Mouse (Mus musculus) midbrain, embryonic 14.5 days (tissue): ENCODE measurements around the gene Dido1. TPM values are rescaled to one million over a fixed set of nuclear protein-coding genes. Genes with fewer than 3 reads are reported as not detected.

Experiments used
- ATAC-seq: fragments of 200-750 bp; cut with Nextera tagmentation; 2 replicates; pipeline ENCODE4 v1.8.0; 2017; ENCODE audit warnings: moderate number of reproducible peaks, moderate library complexity; ENCODE audit not compliant: low FRiP score, low TSS enrichment
- DNase-seq: peaks from one replicate; pipeline ENCODE4 v3.0.0-alpha.2; 2015
- H3K27ac ChIP-seq: fragments of 300-500 bp; sonication (generic); replicated peaks from 2 replicates; pipeline ENCODE4 v1.5.1; 2014; ENCODE audit warnings: mild to moderate bottlenecking, low read depth, low read length, moderate library complexity
- H3K27me3 ChIP-seq: fragments of 300-500 bp; sonication (generic); 2 replicates; pipeline ENCODE4 v1.6.1; 2014; ENCODE audit warnings: low read length, control low read depth, mixed read lengths; ENCODE audit not compliant: control insufficient read depth, insufficient read depth
- H3K36me3 ChIP-seq: fragments of 300-500 bp; sonication (generic); 2 replicates; pipeline ENCODE4 v1.6.1; 2014; ENCODE audit warnings: low read length, control low read depth; ENCODE audit not compliant: control insufficient read depth, insufficient read depth
- H3K4me1 ChIP-seq: fragments of 300-500 bp; sonication (generic); 2 replicates; pipeline ENCODE4 v1.6.1; 2014; ENCODE audit warnings: mild to moderate bottlenecking, antibody characterized with exemption, low read length, control low read depth; ENCODE audit not compliant: control insufficient read depth, insufficient read depth
- H3K4me2 ChIP-seq: fragments of 300-500 bp; sonication (generic); 2 replicates; pipeline ENCODE4 v1.6.1; 2014; ENCODE audit warnings: mild to moderate bottlenecking, low read length, moderate library complexity
- H3K4me3 ChIP-seq: fragments of 300-500 bp; sonication (generic); replicated peaks from 2 replicates; pipeline ENCODE4 v1.5.1; 2014; ENCODE audit warnings: low read depth, low read length
- H3K9ac ChIP-seq: fragments of 300-500 bp; sonication (generic); replicated peaks from 2 replicates; pipeline ENCODE4 v1.6.1; 2014; ENCODE audit warnings: mild to moderate bottlenecking, low read length, moderate library complexity
- H3K9me3 ChIP-seq: fragments of 300-500 bp; sonication (generic); 2 replicates; pipeline ENCODE4 v1.6.1; 2016; ENCODE audit warnings: low read length, control low read depth, mixed read lengths; ENCODE audit not compliant: control insufficient read depth
- WGBS: fragments of 180-500 bp; shearing (Covaris S2); extraction: QIAGEN DNeasy Blood & Tissue Kit; methylation state at CpG from one replicate; pipeline ENCODE4 v1.1.7; 2014; 5-methylcytosine and 5-hydroxymethylcytosine counted together
- polyA plus RNA-seq: library from polyadenylated mRNA; unstranded; fragments of >200 nt; fragmentation: Nextera tagmentation; extraction: Ambion mirVana; gene quantifications from 2 replicates; pipeline ENCODE4 v1.2.1, GENCODE M21; 2014

Gene Dido1
- polyA plus RNA-seq, 1 experiment from 2014 or later: 31.2 TPM

DNA sequence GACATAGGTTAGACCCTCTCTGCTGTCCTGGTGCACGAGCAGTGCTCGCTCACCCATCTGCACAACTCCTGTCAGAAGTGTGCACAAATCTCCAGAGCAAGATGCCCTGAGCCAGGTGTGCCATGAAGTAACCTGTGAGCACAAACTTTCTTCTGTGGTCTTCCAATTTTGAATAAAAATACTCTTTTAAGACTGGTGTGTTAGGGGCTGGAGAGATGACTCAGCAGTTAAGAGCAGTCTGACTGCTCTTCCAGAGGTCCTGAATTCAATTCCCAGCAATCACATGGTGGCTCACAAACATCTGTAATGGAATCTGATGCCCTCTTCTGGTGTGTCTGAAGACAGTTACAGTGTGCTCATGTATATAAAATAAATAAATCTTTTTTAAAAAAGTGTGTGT, 33.5 kb upstream of the Dido1 start:
- DNase-seq (no peak), ATAC-seq (no peak)
- H3K27ac ChIP-seq: no peak overlapping the region
- no peak overlapping the region for H3K9ac ChIP-seq
- H3K4me2 ChIP-seq: no peak overlapping the region
- H3K9me3 ChIP-seq: no peaks in the 10 kb centered on the region
- H3K36me3 ChIP-seq: no peaks in the 10 kb centered on the region
- WGBS: 91% methylated on average over 2 of the region's 2 CpGs
- 0 out of 2 replicates have a peak, but pooled peaks cover 6% of the 10 kb centered on the region for H3K4me1 ChIP-seq
- no peak overlapping the region for H3K4me3 ChIP-seq
- no peaks in the 10 kb centered on the region for H3K27me3 ChIP-seq

DNA sequence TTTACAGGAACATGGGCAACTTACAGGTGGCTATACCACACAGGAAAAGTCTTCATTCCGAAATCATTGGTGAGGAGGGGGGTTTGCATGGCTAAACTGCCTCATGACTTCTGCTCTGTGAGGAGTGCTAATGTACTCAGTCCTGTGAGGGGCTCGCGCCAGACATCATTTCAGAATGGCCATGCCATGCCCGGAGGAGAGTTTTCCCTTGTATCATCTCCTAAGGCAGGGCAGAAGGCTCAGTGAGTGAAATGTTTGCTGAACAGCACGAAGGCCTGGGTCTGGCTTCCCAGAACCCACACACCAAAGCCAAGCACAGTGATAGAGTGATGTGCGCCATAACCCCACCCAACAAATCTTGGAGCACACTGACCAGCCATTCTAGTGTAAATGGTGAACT, 33.0 kb upstream of the Dido1 start:
- no peak overlapping the region for H3K4me3 ChIP-seq
- ATAC-seq (no peak), DNase-seq (no peak)
- H3K4me2 ChIP-seq: no peak overlapping the region
- H3K9ac ChIP-seq: no peak overlapping the region
- WGBS: 84% methylated on average over 6 of the region's 6 CpGs
- H3K27ac ChIP-seq: no peak overlapping the region
- H3K36me3 ChIP-seq: no peaks in the 10 kb centered on the region
- no peaks in the 10 kb centered on the region for H3K27me3 ChIP-seq
- H3K9me3 ChIP-seq: no peaks in the 10 kb centered on the region
- 0 out of 2 replicates have a peak, but pooled peaks cover 6% of the 10 kb centered on the region for H3K4me1 ChIP-seq

DNA sequence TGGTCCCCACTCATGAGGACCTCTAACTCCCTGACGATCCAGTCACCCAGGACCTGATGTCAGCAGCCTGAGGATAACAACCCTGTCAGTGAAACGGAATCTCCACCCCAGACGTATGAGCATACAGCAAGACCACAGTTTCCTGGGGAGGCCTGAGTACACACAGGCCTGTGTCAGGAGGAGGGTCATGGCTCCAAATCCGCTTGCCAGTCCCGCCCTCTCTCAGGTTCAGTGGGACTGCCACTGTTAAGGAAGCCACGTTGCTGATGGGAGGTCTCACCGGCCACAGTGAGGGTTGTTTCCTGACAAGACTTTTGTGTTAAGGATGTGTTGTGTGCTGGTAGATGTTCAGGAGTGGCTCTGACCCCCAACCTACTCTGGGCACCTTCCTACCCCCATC, 31.6 kb upstream of the Dido1 start:
- Histone ChIP-seq H3K4me2 (no peak overlapping the region), H3K9ac (no peak overlapping the region), H3K4me3 (no peak overlapping the region), H3K9me3 (no peaks in the 10 kb centered on the region), H3K4me1 (0 out of 2 replicates have a peak, but pooled peaks cover 4% of the 10 kb centered on the region), H3K36me3 (no peaks in the 10 kb centered on the region), H3K27me3 (no peaks in the 10 kb centered on the region), H3K27ac (no peak overlapping the region)
- 81% methylated on average over 7 of the region's 7 CpGs for WGBS
- DNase-seq (no peak), ATAC-seq (no peak)

DNA sequence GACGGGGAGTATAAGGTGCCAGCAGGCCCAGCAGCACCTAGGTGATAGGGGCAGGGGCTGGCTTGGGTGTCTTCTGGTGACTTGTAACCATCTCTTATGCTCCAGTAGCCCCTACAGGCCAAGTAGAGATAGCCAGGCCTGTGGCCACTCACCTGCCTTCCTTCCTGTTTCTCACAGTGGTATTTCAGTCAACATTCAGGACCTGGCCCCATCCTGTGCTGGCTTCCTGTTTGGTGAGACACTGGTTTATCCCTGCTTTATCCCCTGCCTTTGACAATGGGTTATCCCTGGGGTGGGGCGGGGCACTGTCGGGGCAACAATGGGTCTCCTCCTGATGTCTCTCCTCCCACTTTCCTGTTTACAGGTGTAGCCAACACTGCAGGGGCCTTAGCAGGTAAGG, 30.6 kb upstream of the Dido1 start:
- Histone ChIP-seq H3K9me3 (no peaks in the 10 kb centered on the region), H3K4me1 (no peaks in the 10 kb centered on the region), H3K27ac (no peak overlapping the region), H3K27me3 (no peaks in the 10 kb centered on the region), H3K4me2 (no peak overlapping the region), H3K4me3 (no peak overlapping the region), H3K36me3 (no peaks in the 10 kb centered on the region), H3K9ac (no peak overlapping the region)
- no peak for ATAC-seq
- no peak for DNase-seq
- WGBS: 18% methylated on average over 3 of the region's 3 CpGs

DNA sequence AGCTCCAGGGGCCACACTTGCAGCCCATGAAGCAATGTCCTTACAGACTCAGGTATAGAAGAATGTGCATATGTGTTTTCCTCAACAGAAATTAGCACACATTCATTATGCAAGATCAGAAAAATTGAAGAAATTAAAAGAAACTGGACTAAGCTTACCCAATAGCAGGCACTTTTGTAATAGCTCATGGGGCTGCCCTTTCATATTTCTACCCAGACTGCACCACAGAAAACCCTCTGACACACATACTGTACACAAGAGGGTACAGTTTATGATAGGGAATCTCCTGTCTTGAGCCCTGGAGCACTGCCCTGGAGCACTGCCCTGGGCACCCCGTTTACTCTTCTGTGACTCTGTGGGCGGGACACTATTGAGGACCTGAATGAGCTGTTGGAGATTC, 28.2 kb upstream of the Dido1 start:
- no peak overlapping the region for H3K27ac ChIP-seq
- WGBS: 79% methylated on average over 2 of the region's 2 CpGs
- H3K9ac ChIP-seq: no peak overlapping the region
- DNase-seq (no peak), ATAC-seq (no peak)
- no peaks in the 10 kb centered on the region for H3K36me3 ChIP-seq
- no peaks in the 10 kb centered on the region for H3K9me3 ChIP-seq
- H3K4me1 ChIP-seq: no peaks in the 10 kb centered on the region
- no peaks in the 10 kb centered on the region for H3K27me3 ChIP-seq
- no peak overlapping the region for H3K4me2 ChIP-seq
- H3K4me3 ChIP-seq: no peak overlapping the region

DNA sequence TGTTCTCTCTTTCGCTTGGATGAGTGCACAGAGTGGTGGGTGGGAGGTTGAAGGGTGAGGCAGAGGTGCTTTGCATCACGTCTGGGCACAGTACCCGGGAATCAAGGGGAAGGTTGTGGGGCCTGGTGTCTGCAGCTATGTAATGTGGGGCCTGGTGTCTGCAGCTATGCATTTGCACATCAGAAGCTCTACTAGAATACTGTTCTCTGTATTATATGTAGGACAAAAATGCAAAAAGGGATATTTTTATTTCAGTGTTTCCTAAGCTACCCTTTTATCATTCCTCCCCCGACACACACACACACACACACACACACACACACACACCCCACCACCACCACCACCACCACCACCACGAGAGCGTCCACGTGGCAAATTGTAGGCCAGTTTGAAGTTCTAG, 25.4 kb upstream of the Dido1 start:
- ATAC-seq (no peak), DNase-seq (no peak)
- Histone ChIP-seq H3K9me3 (no peaks in the 10 kb centered on the region), H3K27ac (no peak overlapping the region), H3K4me2 (no peak overlapping the region), H3K4me1 (no peaks in the 10 kb centered on the region), H3K36me3 (no peaks in the 10 kb centered on the region), H3K4me3 (no peak overlapping the region), H3K9ac (no peak overlapping the region), H3K27me3 (no peaks in the 10 kb centered on the region)
- WGBS: 81% methylated on average over 7 of the region's 7 CpGs

DNA sequence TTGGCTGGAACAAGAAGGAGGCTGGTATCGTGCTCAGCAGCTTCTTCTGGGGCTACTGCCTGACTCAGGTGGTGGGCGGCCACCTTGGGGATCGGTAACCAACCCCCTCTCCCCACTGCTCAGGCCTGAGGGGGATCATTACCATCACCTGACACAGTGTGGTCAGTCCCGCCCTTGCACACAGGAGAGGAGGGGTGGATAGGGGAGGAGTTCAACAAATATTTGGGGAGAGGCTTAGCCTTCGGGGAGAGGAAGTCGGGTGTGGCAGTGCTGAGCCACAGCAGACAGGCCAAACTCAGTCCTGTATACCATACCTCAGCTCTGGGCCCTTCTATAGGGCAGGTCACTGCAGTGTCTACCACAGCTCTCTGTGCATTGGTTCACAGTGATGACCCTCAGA, 22.2 kb upstream of the Dido1 start:
- Histone ChIP-seq H3K36me3 (no peaks in the 10 kb centered on the region), H3K9ac (no peak overlapping the region), H3K4me1 (no peaks in the 10 kb centered on the region), H3K27ac (no peak overlapping the region), H3K27me3 (no peaks in the 10 kb centered on the region), H3K9me3 (no peaks in the 10 kb centered on the region), H3K4me2 (no peak overlapping the region), H3K4me3 (no peak overlapping the region)
- ATAC-seq (no peak), DNase-seq (no peak)
- 67% methylated on average over 6 of the region's 6 CpGs for WGBS

DNA sequence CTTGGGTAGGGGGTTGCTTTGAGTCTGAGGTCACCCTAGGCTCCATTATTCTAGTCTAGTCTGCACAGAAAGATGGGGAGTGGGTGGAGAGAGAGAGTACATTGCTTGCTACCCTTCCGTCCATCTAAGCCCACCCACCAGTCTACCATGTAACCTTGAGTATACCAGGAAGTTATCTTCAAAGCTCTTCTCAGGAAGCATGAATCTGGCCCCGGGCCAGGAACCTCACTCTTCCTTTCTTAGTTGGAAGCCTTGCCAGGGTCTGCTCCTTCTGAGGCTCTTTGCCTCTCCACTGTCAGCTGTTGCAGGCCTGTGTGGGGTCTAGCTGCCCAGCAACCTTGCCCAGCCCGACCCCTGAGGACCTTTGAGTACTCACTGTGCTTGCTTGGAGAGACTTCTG, 21.2 kb upstream of the Dido1 start:
- H3K9ac ChIP-seq: no peak overlapping the region
- no peak overlapping the region for H3K27ac ChIP-seq
- no peaks in the 10 kb centered on the region for H3K36me3 ChIP-seq
- 77% methylated on average over 3 of the region's 3 CpGs for WGBS
- H3K9me3 ChIP-seq: no peaks in the 10 kb centered on the region
- no peak overlapping the region for H3K4me3 ChIP-seq
- ATAC-seq (no peak), DNase-seq (no peak)
- H3K4me1 ChIP-seq: no peaks in the 10 kb centered on the region
- no peaks in the 10 kb centered on the region for H3K27me3 ChIP-seq
- no peak overlapping the region for H3K4me2 ChIP-seq

DNA sequence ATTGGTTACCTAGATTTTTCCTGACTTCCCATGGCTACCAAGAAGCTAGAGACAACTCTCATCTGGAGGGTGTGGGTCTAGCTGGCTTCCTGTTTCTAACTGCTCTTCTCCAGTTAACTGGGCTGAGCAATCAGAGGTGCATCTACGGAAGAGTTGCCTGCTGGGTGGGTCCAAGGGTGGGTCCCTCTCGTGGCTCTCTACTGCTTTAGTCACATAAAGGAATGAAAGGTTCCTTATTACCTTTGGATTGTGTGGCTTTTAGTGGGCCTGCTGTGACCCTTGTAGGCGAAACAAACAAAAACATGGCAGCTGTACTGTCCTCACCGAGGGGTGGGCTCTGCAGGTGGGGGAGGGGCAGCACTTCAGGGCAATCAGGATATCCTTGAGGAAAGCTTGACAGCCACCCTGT, 17.8 kb upstream of the Dido1 start:
- H3K4me3 ChIP-seq: no peak overlapping the region
- H3K9ac ChIP-seq: no peak overlapping the region
- no peak for DNase-seq
- 65% methylated on average over 4 of the region's 4 CpGs for WGBS
- ATAC-seq: no peak
- no peaks in the 10 kb centered on the region for H3K9me3 ChIP-seq
- H3K27ac ChIP-seq: no peak overlapping the region
- no peak overlapping the region for H3K4me2 ChIP-seq
- no peaks in the 10 kb centered on the region for H3K4me1 ChIP-seq
- H3K36me3 ChIP-seq: peaks cover 18% of the 10 kb centered on the region
- H3K27me3 ChIP-seq: no peaks in the 10 kb centered on the region
